Mouse (Mus musculus): ENCODE measurements around the gene Nup205. TPM values are rescaled to one million over a fixed set of nuclear protein-coding genes. Genes with fewer than 3 reads are reported as not detected.

The Nup205 gene
- polyA plus RNA-seq, 1 experiment from 2014 or later, result 16.6 TPM

DNA sequence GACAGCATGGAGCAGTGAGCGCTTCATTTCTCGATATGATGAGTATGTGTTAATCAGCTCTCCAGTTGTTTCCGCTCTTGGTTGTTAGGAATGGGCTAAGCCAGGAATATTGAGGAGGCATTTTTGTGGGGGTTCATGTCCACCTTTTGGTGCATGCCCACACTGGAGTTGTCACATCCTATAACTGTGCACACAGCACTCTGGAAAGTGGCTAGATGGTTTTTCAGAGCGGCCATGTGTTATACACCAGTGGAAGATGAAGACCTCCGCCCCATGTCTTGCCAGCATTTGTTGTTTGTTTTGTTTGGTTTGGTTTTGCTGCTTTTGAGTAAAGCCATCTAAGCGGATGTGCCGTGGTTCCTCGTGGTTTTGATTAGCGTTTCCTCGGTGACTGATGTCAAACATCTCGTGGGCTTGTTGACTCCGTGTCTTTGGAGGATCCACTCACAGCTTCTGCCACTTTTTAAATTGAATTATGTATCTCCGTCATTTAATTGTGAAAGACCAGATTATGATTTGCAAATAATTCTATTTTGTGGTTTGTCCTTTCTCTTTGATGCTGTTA is 80.5 kb downstream of the Nup205 start:
- H3K36me3 ChIP-seq (ENCODE audit: inconsistent target), result peaks cover 16% of the 10 kb centered on the region
- WGBS (ENCODE audit: missing documents), result 58% methylated on average over 13 of the region's 13 CpGs
- H3K27ac ChIP-seq, result no peak overlapping the region
- peaks cover 84% of the 10 kb centered on the region for H3K79me2 ChIP-seq (ENCODE audit: inconsistent target)
- no peak overlapping the region for H3K4me3 ChIP-seq (ENCODE audit: inconsistent target)

DNA sequence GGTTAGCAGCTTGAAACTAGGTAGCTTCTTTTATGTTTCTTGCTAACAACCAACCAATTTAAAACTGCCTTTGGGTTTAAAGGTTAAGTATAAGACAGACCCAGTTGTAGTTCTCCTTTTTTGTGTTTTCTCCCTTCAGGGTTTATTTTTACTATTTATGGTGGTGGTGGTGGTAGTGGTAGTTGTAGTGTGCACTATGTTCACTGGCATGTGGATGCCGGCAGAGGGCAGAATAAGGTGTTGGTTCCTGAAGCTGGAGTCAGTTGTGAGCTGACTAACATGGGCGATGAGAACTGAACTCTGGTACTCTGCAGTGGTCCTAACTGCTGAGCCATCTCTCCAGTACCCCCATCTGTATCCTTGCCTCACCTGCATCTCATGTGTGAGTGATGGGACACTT is 81.7 kb downstream of the Nup205 start:
- 72% methylated on average over 2 of the region's 2 CpGs for WGBS (ENCODE audit: missing documents)
- Histone ChIP-seq H3K4me3 (ENCODE audit: inconsistent target) (no peak overlapping the region), H3K36me3 (ENCODE audit: inconsistent target) (peaks cover 19% of the 10 kb centered on the region), H3K27ac (no peak overlapping the region), H3K79me2 (ENCODE audit: inconsistent target) (peaks cover 75% of the 10 kb centered on the region)

DNA sequence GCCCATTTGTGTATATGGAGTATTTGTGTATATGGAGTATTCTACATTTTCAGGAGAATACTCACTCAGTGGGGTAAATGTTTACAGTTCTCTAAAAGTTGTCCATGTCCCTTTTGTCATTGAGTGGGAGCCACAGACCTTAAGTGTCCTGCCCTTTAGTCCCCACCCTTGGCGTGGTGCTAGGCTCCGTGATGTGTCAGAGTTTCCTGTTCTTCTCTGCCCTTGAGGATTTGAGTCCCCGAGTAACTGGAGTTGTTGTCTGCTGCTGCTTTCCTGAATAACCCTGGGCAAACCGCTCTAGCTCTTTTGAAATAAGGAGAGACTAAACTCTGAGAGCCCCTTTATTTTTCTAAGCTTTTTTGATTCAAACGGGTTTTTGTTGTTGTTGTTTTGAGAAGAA is 82.3 kb downstream of the Nup205 start:
- Histone ChIP-seq H3K36me3 (ENCODE audit: inconsistent target) (peaks cover 19% of the 10 kb centered on the region), H3K79me2 (ENCODE audit: inconsistent target) (peaks cover 69% of the 10 kb centered on the region), H3K27ac (no peak overlapping the region), H3K4me3 (ENCODE audit: inconsistent target) (no peak overlapping the region)
- 54% methylated on average over 5 of the region's 5 CpGs for WGBS (ENCODE audit: missing documents)

DNA sequence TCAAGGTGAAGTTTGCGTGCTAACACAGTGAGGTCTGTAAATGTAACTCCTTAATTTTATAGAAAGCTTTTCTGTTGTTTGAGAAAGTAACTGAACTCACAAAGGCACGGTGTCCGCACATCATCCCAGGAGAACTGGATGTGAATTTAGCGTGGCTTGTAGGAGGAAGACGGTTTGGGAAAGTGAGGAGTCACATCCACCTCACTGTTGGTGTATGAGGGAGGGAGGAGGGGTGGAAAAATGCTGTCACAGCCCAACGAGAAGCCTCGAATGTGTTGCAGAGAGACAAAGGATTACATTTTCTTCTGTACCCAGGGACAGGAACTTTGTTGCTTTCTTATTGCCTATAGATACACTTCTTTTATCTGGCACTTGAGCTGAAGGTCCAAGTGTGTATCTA is 83.3 kb downstream of the Nup205 start:
- Histone ChIP-seq H3K79me2 (ENCODE audit: inconsistent target) (peaks cover 59% of the 10 kb centered on the region), H3K36me3 (ENCODE audit: inconsistent target) (peaks cover 19% of the 10 kb centered on the region), H3K27ac (no peak overlapping the region), H3K4me3 (ENCODE audit: inconsistent target) (no peak overlapping the region)
- 84% methylated on average over 7 of the region's 7 CpGs for WGBS (ENCODE audit: missing documents)

DNA sequence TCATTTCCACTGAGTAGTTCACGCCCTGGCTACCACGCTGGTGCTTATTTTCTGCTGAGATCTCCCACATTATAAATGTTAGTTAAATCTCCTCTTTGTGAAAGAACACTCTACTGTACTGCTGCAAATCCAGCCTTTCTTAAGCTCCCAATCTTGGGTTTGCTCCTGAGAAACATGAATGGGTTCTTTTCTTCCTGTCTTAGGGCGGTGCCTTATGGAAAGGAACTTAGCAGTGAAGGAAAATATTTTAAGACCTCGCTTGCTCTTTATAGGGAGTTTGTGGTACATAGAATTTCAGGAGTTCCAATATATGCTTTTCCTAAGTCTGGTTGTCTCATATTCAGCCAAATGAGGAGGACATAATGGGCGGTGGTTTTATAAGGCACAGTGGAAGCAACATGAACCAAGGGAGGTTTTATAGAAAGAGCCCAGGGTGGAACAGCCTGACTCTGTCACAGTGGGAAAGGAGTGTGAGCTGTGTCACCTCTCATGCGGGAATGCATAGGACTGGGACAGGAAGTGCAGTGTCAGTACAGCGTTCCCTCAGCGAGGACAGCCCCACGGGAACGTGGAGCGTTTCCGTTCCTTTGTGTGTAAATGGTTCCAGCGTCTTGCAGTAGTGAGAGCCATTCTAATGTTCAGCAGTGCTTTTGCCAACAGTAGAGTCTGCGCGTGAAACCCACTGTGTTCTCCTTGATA is 88.5 kb downstream of the Nup205 start:
- Histone ChIP-seq H3K27ac (no peak overlapping the region), H3K79me2 (ENCODE audit: inconsistent target) (peaks cover 7% of the 10 kb centered on the region), H3K36me3 (ENCODE audit: inconsistent target) (peaks cover 15% of the 10 kb centered on the region), H3K4me3 (ENCODE audit: inconsistent target) (no peak overlapping the region)
- 87% methylated on average over 15 of the region's 15 CpGs for WGBS (ENCODE audit: missing documents)

DNA sequence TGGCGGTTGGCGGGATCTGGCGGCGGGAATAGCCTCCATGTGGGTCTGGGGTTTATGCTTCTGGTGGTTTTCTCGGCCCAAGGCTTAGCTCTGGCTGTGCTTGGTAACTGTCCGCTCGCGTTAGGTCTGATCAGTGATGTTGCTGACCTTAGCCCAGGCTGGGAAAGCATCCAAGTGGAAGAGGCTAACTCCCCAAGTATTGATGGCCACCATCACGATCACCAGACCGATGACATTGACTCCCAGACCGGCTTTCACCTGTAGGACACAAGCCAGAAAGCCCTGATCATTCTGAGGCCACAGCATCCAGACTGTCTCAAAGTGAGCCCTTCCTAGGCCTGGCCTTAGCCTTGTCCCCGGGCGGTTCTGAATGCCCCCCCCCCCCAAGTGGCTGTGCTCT is 91.5 kb downstream of the Nup205 start:
- no peak overlapping the region for H3K4me3 ChIP-seq (ENCODE audit: inconsistent target)
- WGBS (ENCODE audit: missing documents), result 96% methylated on average over 13 of the region's 13 CpGs
- no peak overlapping the region for H3K27ac ChIP-seq
- H3K79me2 ChIP-seq (ENCODE audit: inconsistent target), result no peaks in the 10 kb centered on the region
- H3K36me3 ChIP-seq (ENCODE audit: inconsistent target), result no peaks in the 10 kb centered on the region

DNA sequence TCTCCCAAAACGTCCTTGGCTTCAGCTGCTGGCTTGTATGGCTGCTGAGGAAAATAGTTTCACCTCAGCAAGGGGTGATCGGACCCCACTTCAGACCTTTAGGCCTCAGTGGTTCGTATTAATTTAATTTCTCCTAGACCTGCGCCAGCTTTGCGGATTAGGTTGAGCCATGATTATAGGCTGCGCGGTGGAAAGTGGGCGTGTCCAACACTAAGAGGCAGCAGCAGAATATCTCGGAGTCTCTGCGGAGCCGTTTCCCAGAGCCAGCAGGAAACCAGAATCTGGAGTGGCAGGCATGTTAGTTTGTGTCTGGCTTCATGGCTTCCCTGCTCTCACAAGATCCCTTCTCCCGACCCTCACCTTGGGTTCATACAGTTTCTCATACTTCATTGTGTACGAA is 92.4 kb downstream of the Nup205 start:
- no peak overlapping the region for H3K4me3 ChIP-seq (ENCODE audit: inconsistent target)
- H3K36me3 ChIP-seq (ENCODE audit: inconsistent target), result no peaks in the 10 kb centered on the region
- 87% methylated on average over 13 of the region's 13 CpGs for WGBS (ENCODE audit: missing documents)
- no peaks in the 10 kb centered on the region for H3K79me2 ChIP-seq (ENCODE audit: inconsistent target)
- no peak overlapping the region for H3K27ac ChIP-seq

DNA sequence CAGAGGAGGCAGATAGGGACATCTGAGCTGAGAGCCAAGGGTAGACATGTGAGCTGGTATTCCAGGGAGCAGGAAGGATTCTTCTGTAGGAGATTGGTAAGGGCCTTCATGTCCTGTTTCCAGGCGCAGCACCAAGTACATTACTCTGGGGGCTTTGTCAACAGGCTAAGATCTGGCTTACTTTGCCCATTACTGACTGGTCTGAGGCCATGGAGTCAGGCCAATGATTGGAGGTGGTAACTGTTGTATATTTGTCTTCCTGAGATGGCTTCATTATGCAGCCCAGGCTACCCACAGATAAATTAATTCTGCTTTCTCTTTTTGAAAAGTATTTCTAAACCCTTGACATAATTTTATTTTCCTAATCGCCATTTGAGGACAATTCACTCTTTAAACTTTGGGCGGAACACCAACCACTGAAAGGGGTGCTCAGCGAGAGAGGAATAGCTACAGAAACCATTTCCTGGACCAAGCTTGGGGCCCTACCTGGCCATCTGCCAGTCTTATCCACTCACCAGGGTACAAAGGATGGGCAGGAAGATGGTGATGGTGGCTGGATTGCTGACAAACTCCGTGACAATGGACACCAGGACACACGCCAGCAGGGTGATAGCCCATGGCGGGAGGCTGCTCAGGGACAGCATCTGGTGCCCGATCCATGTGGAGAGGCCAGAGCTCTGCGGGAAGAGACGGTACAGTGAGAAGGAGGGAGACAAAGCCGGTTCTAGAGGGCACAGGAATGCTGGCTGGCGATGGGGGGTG is 94.1 kb downstream of the Nup205 start:
- Histone ChIP-seq H3K79me2 (ENCODE audit: inconsistent target) (no peaks in the 10 kb centered on the region), H3K27ac (no peak overlapping the region), H3K36me3 (ENCODE audit: inconsistent target) (no peaks in the 10 kb centered on the region), H3K4me3 (ENCODE audit: inconsistent target) (no peak overlapping the region)
- WGBS (ENCODE audit: missing documents), result 94% methylated on average over 12 of the region's 12 CpGs

DNA sequence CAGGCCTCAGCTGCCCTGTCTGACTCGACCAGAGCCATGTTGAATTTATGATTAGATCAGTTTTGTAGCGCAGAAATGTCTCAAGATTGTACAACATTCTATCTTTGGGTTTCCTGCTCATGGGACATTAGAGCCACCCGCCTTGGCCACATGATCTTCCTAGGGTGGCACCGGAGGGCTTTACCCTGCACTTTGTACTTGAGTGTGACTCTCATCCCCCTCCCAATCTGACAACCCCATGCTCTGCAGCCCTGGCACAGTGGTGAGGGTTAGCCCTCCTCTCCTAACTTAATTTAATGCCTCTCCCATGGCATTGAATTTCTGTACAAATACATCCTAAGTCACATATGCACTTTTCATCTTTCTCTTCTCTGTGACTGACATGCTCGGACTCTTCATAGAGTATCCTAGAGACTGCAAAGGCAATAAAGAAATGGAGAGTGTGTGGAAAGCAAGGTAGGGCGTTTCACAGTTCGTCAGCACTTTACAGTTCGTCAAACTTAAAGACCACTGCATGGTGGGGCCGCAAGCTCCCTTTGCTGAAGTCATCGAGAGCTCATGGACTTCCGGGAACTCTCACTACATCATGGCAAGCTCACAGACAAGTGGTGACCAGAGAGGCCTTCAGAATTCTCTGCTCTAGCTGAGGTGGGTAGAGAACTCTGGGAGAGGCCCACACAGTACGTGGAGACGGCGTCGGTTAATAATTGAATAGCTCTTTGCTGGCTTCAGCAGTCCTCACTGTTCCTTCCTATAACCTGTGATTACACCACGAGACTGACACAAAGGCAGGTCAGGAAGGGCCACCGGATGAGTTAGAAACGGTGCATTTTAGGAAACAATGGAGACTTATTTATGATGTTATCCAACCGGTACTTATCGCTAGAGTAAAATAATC is 94.9 kb downstream of the Nup205 start:
- Histone ChIP-seq H3K4me3 (ENCODE audit: inconsistent target) (no peak overlapping the region), H3K27ac (no peak overlapping the region), H3K36me3 (ENCODE audit: inconsistent target) (no peaks in the 10 kb centered on the region), H3K79me2 (ENCODE audit: inconsistent target) (no peaks in the 10 kb centered on the region)
- WGBS (ENCODE audit: missing documents), result 89% methylated on average over 20 of the region's 20 CpGs

DNA sequence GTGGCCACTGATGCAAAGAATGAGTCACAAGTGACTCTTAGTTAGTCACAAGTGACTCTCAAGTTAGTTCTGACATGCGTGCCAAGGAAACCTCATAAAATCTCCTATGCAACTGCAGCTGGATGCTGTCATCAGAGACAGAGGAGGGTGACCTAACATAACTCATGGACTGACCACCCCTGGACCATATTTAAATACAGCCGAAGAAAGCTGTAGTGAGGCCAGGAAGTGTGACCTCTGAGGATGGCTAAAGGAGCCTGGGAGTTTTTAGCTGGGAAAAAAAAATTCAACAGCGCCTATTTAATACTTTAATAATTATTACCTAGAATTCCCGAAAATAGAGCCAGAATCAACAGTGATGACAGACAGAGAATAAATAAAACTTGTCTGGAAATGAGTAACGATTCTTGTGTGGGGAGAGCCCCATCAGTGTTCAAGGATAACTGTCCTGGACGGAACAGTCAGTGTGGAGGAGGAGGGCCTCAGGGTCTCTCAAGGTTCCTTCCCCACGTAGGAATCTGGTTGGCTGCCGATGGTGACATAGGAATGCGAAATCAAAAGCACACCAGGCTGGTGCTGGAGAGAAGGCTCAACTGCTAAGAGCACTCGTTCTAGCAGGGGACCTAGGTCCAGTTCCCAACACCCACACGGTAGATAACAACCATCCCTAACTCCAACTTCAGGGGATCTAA is 96.3 kb downstream of the Nup205 start:
- Histone ChIP-seq H3K4me3 (ENCODE audit: inconsistent target) (no peak overlapping the region), H3K27ac (no peak overlapping the region), H3K79me2 (ENCODE audit: inconsistent target) (no peaks in the 10 kb centered on the region), H3K36me3 (ENCODE audit: inconsistent target) (no peaks in the 10 kb centered on the region)
- WGBS (ENCODE audit: missing documents), result 89% methylated on average over 11 of the region's 11 CpGs

DNA sequence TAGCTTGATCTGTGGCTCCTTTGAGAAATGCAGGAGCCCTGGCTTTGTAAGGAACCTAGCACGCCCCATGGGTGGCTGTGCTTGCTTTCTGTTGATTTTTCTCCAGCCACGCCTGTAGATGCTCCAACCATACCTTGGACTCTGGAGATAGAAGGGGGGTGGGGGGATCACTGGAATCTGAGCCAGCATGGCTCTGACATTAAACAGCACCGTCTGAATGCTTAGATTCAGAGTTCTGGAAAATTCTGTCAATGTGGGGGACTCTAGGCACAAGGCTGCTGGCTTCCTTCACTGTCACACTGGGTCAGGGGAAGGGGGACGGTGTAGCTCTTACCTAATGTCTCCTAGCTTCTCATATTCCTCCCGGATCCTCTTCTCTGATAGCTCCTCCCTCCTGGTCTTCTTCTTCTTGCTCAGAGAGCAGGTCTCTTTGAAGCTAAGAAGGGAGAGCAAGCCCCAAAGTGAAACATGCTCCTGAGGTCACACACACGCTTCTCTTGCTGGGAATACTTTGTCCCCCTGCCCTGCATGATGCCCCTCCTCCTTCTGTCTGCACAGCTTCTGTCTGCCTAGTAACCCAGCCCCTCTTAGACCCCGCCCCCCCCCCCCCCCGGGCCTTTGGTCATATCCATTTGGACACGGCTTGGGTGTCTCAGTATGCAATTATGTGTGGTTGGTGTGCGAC is 100.8 kb downstream of the Nup205 start:
- H3K27ac ChIP-seq, result no peak overlapping the region
- H3K36me3 ChIP-seq (ENCODE audit: inconsistent target), result no peaks in the 10 kb centered on the region
- H3K4me3 ChIP-seq (ENCODE audit: inconsistent target), result no peak overlapping the region
- 84% methylated on average over 7 of the region's 10 CpGs for WGBS (ENCODE audit: missing documents)
- H3K79me2 ChIP-seq (ENCODE audit: inconsistent target), result no peaks in the 10 kb centered on the region

DNA sequence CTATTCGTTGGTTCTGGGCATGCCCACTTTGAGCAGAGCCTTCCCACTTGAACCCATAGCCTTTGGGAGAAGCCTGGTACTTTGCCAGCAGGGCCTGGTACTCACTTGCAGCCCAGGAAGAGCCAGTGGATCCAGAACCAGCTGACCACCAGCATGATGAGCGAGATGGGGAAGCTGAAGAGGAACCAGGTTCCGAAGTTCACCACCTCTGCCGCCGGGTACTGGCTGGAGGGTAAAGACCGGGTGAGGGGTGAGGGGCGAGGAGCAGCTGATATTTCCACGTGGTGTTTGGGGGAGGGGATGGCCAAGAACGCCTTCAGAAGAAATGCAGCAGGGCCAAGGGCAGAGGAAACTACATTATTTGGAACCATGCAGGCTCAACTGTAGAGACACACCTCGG is 102.1 kb downstream of the Nup205 start:
- Histone ChIP-seq H3K27ac (no peak overlapping the region), H3K4me3 (ENCODE audit: inconsistent target) (no peak overlapping the region), H3K36me3 (ENCODE audit: inconsistent target) (no peaks in the 10 kb centered on the region), H3K79me2 (ENCODE audit: inconsistent target) (no peaks in the 10 kb centered on the region)
- 65% methylated on average over 8 of the region's 10 CpGs for WGBS (ENCODE audit: missing documents)

DNA sequence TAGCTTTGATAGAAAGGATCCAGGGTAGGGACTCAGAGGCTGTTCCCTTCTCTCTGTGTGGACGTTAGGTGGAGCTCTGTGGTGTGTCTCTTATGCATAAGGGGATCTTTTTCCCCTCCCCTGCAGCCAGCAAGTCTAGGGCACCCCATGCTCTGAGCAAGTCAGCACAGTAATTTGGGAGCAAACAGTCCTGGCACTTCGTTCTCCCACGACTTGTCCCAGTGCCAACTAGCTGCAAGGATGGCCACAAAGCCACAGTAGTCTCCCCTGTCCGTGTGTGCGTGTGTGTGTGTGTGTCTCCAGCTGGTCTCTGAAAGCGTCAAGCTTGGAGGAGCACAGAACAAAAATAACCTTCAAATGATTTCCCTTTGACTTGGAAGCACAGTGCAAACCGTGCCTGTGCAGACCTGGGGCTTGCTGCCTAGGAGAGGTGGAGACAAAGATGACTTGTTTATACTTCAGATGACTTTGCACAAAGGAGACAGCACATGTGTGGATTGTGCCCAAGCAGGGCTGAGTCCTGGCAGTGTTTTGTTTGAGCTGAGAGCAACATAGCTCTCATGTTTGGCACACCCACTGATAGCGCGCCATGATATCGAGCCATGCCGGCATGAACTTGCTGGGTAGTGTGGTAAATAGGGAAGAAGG is 111.0 kb downstream of the Nup205 start:
- WGBS (ENCODE audit: missing documents), result 36% methylated on average over 11 of the region's 11 CpGs
- Histone ChIP-seq H3K36me3 (ENCODE audit: inconsistent target) (no peaks in the 10 kb centered on the region), H3K27ac (no peak overlapping the region), H3K4me3 (ENCODE audit: inconsistent target) (no peak overlapping the region), H3K79me2 (ENCODE audit: inconsistent target) (no peaks in the 10 kb centered on the region)

Data from macrophage (primary cell).